Mouse (Mus musculus) fat pad, adult 2 months (tissue): ENCODE results near the gene Icmt.

ENCODE experiments used
- DNase-seq: peaks from one replicate; pipeline ENCODE4 v3.0.0-alpha.2; 2011; ENCODE audit warnings: low read depth, low spot score; ENCODE audit errors: extremely low read depth

Gene Icmt

DNA sequence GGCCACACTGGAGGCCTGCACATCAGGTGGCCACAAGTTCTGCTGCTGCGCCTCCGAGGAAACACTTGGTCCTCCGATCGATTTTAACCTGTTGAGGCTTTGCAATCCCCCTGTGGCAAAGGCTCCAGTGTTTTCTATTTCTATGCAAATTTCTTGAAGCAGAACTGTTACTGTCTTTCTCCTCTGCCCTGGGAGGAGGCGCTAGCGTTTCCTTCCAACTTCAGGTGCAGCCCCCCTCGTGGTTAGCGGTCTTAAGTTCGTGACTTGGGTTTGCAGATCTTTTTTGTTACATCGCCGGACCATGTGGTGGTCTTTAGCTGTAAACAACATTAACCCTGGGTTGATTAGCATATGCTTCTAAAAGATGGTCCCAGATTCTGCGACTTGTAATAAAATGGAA is 36.6 kb downstream of the Icmt start:
- no peak for DNase-seq

DNA sequence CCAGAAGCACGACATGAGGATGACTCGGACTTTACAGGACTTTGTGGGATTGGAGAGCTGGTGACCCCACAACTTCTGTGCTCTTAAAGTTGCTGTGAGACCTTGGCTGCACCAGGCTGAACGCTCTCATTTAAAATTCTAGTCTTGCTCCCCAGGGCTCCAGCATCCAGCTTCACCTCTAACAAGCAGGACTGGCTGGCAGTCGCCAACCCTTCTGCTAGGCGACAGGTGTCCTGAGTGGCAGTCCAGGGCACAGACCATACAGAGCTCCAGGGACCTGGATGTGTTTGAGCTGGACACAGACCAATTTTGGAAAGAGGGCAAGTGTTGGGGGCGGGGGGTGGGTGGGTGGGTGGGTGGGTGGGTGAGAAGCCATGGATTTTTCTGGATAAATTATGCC is 40.7 kb downstream of the Icmt start:
- DNase-seq, result no peak

DNA sequence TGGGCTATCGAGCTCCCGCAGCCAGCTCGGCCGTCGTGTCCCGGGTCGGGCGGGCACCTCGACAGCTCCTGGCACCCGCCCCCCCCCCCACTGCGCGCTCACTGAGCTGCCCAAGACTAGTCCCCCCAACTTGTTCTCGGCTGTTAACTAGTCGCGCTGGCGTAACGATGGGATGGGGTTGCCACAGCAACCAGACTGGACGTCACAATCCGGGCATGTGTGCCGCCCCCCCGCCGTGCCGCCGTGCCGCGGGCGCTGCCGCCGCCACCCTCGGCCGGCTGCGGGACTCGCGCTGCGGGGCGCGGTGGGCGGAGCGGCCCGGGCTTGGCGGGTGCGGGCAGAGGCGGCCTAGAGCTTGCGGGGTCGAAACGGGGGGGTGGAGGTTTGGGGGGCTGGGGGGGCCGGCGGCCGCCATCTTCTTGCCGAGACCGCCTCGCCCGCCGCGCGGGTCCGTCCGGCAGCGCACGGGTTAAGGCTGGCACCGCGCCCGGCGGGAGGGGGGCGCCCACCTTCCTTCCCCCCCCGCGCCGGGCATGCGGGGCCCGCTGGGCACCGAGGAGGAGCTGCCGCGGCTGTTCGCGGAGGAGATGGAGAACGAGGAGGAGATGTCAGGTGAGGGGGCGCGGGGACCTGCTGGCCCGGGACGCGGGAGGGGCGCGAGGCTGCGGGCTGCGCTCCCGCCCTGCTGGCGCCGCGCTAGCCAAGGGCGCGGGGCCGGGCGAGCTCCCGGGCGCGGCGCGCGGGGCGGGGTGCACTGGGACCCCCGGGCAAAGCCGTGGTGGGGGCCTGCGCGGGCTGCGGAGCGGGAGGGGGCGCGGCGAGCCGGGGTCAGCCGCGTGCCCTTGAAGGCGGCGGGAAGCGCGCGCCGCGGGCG is 41.6 kb downstream of the Icmt start, which contains the start of gene Chd5:
TSS of gene Chd5 (plus strand) at position 233 of the 874 bp plus-strand sequence.
- DNase-seq, result no peak

DNA sequence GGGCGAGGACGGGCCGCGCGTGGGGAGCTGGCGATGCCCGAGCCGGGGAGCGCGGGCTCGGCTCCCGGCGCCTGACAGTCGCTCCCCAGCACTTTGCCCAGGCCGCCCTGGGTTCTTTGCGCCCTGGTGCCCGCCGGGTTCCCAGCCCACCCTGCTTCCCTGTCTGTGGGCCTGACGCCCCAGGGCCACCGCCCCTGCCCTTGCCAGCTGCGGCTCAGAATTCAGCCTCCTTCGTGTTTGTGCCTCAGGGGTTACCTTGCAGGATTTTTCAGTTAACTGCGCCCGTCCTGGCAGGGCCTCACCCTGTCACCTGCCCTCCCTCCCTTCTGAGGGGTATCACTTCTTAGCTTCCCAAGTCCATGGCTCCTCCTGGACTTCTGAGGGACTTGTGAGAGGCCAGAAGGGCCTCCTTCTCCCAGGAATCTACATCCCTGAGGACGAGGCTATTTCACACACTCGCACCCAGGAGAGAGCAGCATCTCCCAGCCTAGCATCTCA is 42.3 kb downstream of the Icmt start:
- DNase-seq, result no peak

DNA sequence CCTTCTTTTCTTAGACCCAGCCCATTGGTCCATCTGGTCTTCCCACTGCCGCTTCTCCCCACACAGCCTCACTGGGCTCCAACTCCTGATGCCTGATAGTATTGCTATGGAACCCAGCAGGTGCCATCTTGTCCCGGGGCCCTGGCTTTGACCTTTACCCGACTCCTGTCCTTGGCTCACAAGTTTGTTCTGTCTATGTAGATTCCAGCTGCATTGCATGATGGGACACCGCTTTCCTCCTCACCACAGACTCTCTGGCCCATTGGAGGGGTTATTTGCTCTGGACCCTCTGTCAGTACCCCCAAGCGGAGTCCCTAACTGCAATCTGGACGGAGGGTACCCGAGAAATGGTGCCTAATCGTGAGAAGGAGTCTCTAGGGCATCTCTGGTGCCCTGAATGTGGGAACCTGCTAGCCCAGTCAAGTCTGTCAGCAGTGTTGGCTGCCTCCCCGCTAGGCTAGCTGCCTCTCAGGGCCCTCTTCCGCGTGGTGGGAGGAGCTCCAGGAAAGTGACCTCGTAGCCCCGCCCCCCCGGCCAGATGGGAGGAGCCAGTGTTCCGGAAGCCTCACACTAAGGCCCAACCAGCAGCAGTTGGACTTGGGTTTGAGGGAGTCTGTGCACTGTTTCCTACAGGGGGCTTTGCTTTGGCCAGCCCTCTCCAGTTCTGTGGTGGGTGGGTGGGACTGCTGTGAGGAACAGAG is 43.7 kb downstream of the Icmt start:
- no peak for DNase-seq

DNA sequence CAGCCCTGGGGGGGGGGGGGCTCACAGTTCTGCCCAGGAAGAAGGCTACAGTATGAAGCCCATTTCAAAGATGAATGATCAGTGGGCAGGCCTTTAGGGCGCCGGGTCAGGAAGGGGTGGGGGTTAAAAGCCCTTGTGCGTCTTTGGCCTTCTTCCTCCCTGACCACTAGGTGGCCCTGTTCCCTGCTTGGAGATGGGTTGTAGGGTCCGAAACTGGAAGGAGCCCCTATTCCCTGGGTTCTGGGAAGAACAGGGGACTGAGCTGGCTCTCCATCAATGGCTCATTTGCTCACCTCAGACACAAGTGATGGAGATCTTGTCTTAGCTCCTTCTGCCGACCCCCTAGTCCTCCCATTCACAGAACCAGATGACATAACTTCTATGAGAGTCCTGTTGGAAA is 46.3 kb downstream of the Icmt start:
- DNase-seq, result no peak

DNA sequence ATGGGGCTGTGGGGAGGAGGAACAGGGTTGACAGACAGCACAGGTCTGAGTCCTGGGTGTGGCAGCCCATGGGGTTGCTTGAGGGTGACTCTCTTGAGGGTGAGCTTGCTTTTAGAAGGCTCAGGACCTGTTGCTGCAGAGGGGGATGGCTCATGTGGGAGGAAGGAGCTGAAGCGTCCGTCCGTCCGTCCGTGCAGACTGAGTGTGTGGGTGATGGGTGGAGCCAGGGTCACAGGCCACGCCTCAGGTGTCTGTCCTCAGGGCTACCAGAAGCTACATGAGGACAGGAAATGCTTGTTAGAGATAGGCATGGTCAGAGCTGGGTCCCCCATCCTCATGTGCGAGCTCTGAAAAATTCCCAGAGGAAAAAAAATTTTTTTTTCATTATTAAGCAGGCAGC is 47.6 kb downstream of the Icmt start:
- no peak for DNase-seq

DNA sequence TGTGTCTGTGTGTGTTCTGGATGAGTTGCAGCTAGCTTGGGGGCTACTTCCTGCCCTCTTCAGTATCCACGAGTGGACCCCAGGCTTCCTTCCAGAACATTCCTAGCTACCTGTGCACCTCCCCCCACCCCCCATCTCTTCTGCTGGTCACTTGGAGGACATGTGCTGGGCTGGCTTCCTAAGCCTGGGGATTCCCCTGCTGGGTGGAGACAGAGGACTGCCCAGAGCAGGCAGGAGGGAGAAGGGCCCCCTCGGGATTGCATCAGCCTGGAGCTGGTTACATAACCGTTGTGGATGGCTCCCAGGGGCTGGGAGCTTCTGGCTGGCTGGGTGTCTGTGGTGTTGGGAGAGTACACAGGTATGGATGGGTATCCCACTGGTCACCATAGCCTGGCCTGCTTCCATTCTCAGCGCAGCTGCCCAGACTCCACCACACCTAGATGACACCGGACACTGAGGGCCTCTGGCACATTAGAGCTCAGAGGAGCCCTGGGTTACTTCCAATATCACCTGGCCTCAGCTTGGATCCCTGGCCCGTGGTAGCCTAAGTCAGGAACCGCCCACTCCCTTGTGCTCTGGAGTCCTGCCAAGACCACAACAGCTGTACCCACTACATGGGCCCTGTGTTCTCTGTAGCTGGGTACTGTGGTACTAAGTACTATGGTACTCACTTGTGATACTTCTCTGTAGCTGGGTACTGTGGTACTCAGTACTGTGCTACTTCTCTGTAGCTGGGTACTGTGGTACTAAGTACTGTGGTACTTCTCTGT is 48.3 kb downstream of the Icmt start:
- no peak for DNase-seq

DNA sequence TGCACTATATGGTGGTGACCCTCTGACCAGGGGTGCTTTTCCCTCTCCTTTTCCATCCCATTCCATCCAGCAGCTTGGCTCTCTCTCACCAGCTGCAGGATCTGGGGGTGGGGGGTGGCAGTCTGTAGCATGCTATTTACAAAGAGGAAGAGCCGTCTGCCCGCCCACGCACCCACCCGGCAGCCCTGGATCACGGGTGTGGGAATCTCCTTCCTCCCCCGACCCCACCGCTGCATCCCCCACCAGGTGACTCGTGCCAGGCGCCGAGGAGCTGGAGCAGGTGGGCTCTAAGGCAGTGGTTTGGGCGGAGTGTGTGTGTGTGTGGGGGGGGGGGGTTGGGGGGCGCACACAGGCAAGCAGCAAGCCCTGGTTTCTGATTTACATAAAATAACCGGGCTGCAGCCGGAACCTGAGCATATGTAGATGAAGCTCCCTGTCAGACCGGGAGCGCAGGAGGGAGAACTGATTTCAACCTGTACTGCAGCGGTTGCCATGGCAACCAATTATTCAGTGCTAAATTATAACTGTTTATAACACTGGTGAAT is 52.9 kb downstream of the Icmt start:
- no peak for DNase-seq

DNA sequence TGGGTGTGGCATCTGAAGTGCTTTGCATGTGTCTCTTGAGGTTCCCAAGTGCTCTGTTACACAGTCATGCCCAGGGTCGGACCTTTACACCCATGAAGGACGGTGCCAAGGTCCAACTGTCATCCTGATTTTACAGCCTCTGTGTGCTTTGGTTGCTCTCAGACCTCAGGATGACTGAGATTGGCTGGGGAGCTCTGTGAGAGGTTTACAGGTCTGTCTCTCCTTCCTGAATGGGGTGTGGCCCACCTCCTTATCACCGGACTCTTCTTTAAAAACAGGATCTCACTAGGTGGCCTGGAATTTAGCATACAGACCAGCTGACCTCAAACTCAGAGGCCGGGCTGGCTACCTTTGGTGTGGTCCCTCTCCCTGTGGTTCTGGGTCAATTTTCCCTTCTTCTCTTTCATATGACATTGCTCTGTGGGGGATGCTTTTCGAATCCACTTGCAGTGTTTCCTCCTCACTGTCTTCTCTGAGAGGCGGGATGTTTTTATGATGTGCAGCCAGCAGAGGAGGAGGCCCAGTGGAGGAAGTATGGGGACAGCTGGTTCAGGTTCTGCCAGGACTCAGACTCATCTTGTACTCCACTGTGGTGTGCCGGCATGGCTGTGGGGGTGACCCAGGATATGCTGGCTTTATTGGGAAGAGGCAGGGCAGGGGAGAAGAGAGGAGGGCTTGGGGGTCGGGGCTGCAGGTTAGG is 53.8 kb downstream of the Icmt start:
- no peak for DNase-seq

DNA sequence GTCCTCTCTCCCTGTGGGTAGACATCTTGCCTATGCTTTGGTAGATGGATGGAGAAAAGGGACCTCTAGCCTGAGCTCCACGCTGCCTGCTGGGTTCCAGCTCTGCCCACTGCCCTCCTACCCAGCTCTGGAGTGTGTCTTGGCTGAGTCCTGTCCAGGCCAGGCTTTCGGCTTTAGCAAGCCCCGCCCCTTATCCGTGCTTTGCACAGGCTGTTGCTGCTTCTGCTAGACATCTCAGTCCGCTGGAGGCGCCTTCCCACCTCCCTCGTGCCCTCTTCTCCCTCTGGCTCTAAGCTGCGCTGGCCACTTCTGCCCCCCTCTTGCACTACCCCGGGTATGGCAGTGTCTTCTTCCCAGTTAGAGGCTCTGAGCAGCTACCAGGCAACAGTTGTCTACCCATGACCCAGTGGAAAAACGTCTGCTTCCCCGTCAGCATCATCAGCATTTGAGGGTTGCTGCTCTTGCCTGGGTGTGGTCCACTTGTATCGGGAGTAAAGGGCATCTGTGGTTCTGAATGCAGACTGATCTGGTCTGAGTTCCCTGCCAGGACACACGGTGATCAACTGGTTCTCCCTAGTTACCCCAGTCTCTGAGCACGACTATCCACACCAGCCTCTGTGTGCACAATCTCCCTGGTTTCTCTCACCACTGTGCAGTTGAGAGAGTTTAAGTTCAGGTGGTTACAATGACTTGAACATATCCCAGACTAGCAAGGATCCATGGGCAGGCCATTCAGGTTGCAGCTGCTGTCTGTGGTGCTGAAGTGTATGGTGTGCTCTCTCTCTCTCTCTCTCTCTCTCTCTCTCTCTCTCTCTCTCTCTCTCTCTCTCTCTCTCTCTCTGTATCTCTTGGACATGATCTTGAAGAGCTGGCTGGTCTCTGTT is 54.6 kb downstream of the Icmt start:
- DNase-seq, result no peak

DNA sequence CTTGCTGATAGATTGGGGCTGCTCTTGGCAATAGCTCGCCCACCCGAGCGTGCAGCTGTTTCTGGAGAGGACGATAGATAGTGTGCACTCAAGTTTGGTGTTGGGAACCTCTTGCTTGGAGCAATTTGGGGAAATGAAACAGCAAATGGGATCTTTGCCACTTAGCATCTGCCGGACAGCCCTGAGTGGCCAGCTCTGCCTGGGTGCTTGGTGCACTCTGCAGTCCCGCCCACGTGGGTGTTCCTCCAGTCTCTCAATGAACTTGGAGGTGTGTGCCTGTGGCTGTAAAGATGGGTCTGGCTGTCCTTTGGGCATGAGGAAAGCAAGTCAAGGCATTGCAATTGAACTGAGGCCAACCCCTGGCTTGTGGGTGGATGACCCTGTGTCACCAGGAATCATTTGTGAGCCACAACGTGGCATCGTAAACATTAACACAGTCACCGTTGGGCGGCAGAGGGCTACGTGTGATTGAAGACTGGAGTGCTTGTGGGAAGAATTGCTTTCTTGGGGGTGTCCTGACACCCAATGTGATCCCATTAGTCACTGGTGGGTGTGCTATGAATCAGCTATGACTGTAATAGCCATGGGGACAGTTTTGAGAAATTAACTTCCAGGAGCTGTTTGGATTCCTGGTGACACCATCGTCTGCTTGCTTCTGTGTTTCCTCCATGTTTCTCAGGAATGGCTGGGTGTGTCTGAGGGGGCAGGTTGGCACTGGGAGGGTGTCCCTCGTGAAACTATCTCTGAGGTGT is 57.0 kb downstream of the Icmt start:
- no peak for DNase-seq

DNA sequence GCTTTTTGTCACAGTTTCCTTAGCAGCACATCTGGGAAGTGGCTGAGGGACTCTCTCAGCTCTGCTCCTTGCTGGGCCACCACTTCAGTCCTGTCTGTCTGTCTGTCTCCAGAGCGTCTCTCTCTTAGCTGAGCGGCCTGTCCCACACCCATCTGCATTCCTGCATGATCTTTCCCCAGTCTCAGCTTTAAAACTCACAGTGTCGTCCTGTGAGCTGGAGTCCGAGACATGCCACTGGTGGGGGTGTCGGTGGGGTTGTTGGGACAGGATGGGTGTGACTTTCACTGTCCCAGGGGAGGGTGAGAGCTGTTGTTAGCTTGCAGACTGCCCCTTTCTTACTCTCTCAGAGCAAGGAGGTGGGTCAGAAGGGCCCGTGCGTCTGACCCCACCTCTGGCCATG is 58.6 kb downstream of the Icmt start:
- no peak for DNase-seq
